Comparison of ENCODE assay signal across 27 mouse cellular contexts in the genomic region with DNA sequence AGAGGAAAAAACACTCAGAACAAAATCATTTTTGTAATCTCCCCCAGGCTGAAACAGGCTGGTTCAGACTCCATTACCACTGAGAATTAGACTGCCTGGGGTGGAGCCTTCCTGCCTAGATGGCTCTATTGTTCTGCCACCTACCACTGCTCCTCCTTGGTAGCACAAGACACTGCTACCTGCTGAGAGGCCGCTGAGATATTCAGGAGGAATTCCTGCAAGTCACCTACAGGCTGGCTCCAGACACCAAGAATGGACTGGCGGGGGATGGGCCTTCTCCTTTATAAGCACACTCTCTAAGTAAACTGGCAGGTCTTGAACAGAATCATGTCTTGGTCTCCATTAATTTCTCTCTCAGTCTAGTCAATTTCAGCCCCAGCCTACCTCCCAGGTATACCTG.
"Had no signal": no experiment of that assay in that cellular context is flagged by ENCODE, and none has a peak within 500 bp of the region (broad histone marks: within the 10 kb centered on the region; RNA-seq: fewer than 3 reads in every experiment).

No protein-coding gene starts in this region.

- H3K36me3 ChIP-seq: heart, embryonic 10.5 days; heart, embryonic 12.5 days; hindbrain, embryonic 12.5 days; limb, embryonic 10.5 days; limb, embryonic 12.5 days; liver, embryonic 13.5 days; liver, embryonic 15.5 days had no signal

- DNase-seq: gastrocnemius, adult 2 months; gastrocnemius, postnatal 10 days; gastrocnemius, postnatal 25 days; heart, adult 18-20 months; heart, postnatal 10 days; heart, postnatal 36 days; kidney, adult 11 months; kidney, adult 2 months; kidney, adult 9 months; kidney, postnatal 10 days; kidney, postnatal 25 days; kidney, postnatal 4 days; layer of hippocampus, postnatal 36 days; liver; liver, embryonic 13.5 days; liver, postnatal 0 days had no signal

- H3K27me3 ChIP-seq: heart, embryonic 12.5 days; hindbrain, embryonic 12.5 days; limb, embryonic 12.5 days; liver, embryonic 13.5 days; liver, embryonic 15.5 days had no signal

- H3K9ac ChIP-seq: heart, embryonic 12.5 days; hindbrain, embryonic 12.5 days; hindbrain, embryonic 14.5 days; limb, embryonic 12.5 days; liver, embryonic 13.5 days; liver, embryonic 15.5 days; liver, postnatal 0 days had no signal

- H3K4me1 ChIP-seq: heart, embryonic 10.5 days; heart, embryonic 12.5 days; hindbrain, embryonic 12.5 days; limb, embryonic 10.5 days; limb, embryonic 12.5 days; liver, embryonic 13.5 days; liver, embryonic 15.5 days had no signal

- H3K4me3 ChIP-seq: gastrocnemius, adult 2 months; heart, embryonic 10.5 days; heart, embryonic 12.5 days; hindbrain, embryonic 12.5 days; layer of hippocampus, adult 2 months; limb, embryonic 10.5 days; limb, embryonic 12.5 days; liver, embryonic 13.5 days; liver, embryonic 15.5 days had no signal

- ATAC-seq: hindbrain, embryonic 16.5 days; intestine, embryonic 16.5 days; liver, postnatal 0 days had no signal

- H3K27ac ChIP-seq: gastrocnemius, adult 2 months; heart, embryonic 10.5 days; hindbrain, embryonic 12.5 days; hindbrain, embryonic 14.5 days; layer of hippocampus, adult 2 months; limb, embryonic 10.5 days; limb, embryonic 12.5 days; liver, embryonic 13.5 days; liver, embryonic 15.5 days had no signal

- H3K4me2 ChIP-seq: heart, embryonic 12.5 days; hindbrain, embryonic 12.5 days; hindbrain, embryonic 14.5 days; limb, embryonic 12.5 days; liver, embryonic 11.5 days; liver, embryonic 13.5 days; liver, embryonic 15.5 days had no signal

- H3K9me3 ChIP-seq: heart, embryonic 10.5 days; limb, embryonic 10.5 days; limb, embryonic 12.5 days; liver, embryonic 13.5 days; liver, embryonic 15.5 days had no signal
